ENCODE assay signal across 26 mouse cellular contexts in genomic region chr9:47063751-47064150, GRCm38 (mm10).
"Had no signal": no experiment of that assay in that cellular context is flagged by ENCODE, and none has a peak within 500 bp of the region (broad histone marks: within the 10 kb centered on the region; RNA-seq: fewer than 3 reads in every experiment).

No protein-coding gene starts in this region.

- H3K27me3 ChIP-seq: embryonic facial prominence, embryonic 12.5 days; embryonic facial prominence, embryonic 13.5 days; embryonic facial prominence, embryonic 15.5 days; forebrain, embryonic 12.5 days; forebrain, embryonic 13.5 days; forebrain, embryonic 15.5 days had no signal

- H3K4me3 ChIP-seq: embryonic facial prominence, embryonic 10.5 days; embryonic facial prominence, embryonic 12.5 days; embryonic facial prominence, embryonic 13.5 days; embryonic facial prominence, embryonic 15.5 days; erythroblast, embryonic 14.5 days; forebrain, embryonic 10.5 days; forebrain, embryonic 12.5 days; forebrain, embryonic 13.5 days; forebrain, embryonic 15.5 days; gastrocnemius, adult 2 months had no signal

- H3K9ac ChIP-seq: embryonic facial prominence, embryonic 12.5 days; embryonic facial prominence, embryonic 13.5 days; embryonic facial prominence, embryonic 15.5 days; forebrain, embryonic 13.5 days; forebrain, embryonic 15.5 days; forebrain, postnatal 0 days had no signal

- H3K9me3 ChIP-seq: embryonic facial prominence, embryonic 10.5 days; embryonic facial prominence, embryonic 12.5 days; embryonic facial prominence, embryonic 13.5 days; embryonic facial prominence, embryonic 15.5 days; forebrain, embryonic 10.5 days; forebrain, embryonic 12.5 days; forebrain, embryonic 13.5 days; forebrain, embryonic 15.5 days had no signal

- H3K36me3 ChIP-seq: embryonic facial prominence, embryonic 10.5 days; embryonic facial prominence, embryonic 12.5 days; embryonic facial prominence, embryonic 13.5 days; embryonic facial prominence, embryonic 15.5 days; forebrain, embryonic 10.5 days; forebrain, embryonic 12.5 days; forebrain, embryonic 15.5 days had no signal

- H3K4me1 ChIP-seq: embryonic facial prominence, embryonic 12.5 days; embryonic facial prominence, embryonic 13.5 days; embryonic facial prominence, embryonic 15.5 days; forebrain, embryonic 10.5 days; forebrain, embryonic 12.5 days had no signal

- ATAC-seq: forebrain, embryonic 13.5 days; forebrain, embryonic 14.5 days; forebrain, embryonic 15.5 days; forebrain, postnatal 0 days had no signal

- H3K4me2 ChIP-seq: embryonic facial prominence, embryonic 12.5 days; embryonic facial prominence, embryonic 13.5 days; embryonic facial prominence, embryonic 15.5 days; forebrain, embryonic 12.5 days; forebrain, embryonic 13.5 days; forebrain, embryonic 15.5 days had no signal

- H3K27ac ChIP-seq: embryonic facial prominence, embryonic 10.5 days; embryonic facial prominence, embryonic 12.5 days; embryonic facial prominence, embryonic 13.5 days; embryonic facial prominence, embryonic 15.5 days; forebrain, embryonic 10.5 days; forebrain, embryonic 12.5 days; forebrain, embryonic 13.5 days; forebrain, embryonic 15.5 days; gastrocnemius, adult 2 months had no signal

- DNase-seq: cerebellum, adult 2 months; cerebellum, adult 8-10 months; cerebellum, adult 9-10 months; cerebellum, adult 9-11 months; cerebellum, postnatal 10 days; cerebellum, postnatal 14 days; cerebellum, postnatal 25 days; cerebellum, postnatal 36 days; embryo, embryonic 11 days; forebrain, postnatal 0 days; gastrocnemius, adult 2 months; gastrocnemius, postnatal 10 days; gastrocnemius, postnatal 14 days; gastrocnemius, postnatal 25 days; gastrocnemius, postnatal 36 days; heart, adult 18-20 months had no signal
